In genomic region chr7:24446697-24447340, GRCm38 (mm10) we compare ENCODE assay signal across 15 mouse cellular contexts. TPM values are rescaled to one million over a fixed set of nuclear protein-coding genes. Genes with fewer than 3 reads are reported as not detected.
DNase-seq lines count a peak whose midpoint lies in the region; ATAC-seq and TF ChIP-seq lines count a peak whose summit lies in the region.
"Had no signal": no experiment of that assay in that cellular context is flagged by ENCODE, and none has a peak within 500 bp of the region (broad histone marks: within the 10 kb centered on the region; RNA-seq: fewer than 3 reads in every experiment).

No protein-coding gene starts in this region.

- no peak overlapping the region for H3K4me2 ChIP-seq in kidney, postnatal 0 days (ENCODE audit: low read length)
- H3K4me2 ChIP-seq: forebrain, embryonic 12.5 days had no signal

- no peak overlapping the region for H3K27ac ChIP-seq in kidney, postnatal 0 days
- H3K27ac ChIP-seq: forebrain, embryonic 12.5 days had no signal

- intact Hi-C loops in heart, postnatal 25 days (cut with DNase I), result no loop called here

- H3K27me3 ChIP-seq in kidney, postnatal 0 days (ENCODE audit: insufficient read depth, low read length), result no peaks in the 10 kb centered on the region

- ATAC-seq in kidney, postnatal 0 days (replicated peaks; ENCODE audit: low FRiP score, low read depth), result no peak

- H3K9me3 ChIP-seq in kidney, postnatal 0 days (replicated peaks; ENCODE audit: low read length), result no peaks in the 10 kb centered on the region
- H3K9me3 ChIP-seq: forebrain, embryonic 12.5 days had no signal

- DNase-seq in kidney, postnatal 0 days (ENCODE audit: low spot score), result no peak
- DNase-seq in kidney, postnatal 14 days, result no peak
- peak; percentile 44 for DNase-seq in right cerebral cortex, postnatal 25 days
- DNase-seq in right cerebral cortex, postnatal 10 days (ENCODE audit: low spot score in 2 of 2), result no peak
- DNase-seq in frontal cortex, postnatal 36 days (ENCODE audit: low spot score in 2 of 2), result peak; percentile 44 to 73
- DNase-seq in thymus, postnatal 14 days, result no peak
- no peak for DNase-seq in heart, postnatal 25 days (ENCODE audit: low spot score)
- no peak for DNase-seq in layer of hippocampus, postnatal 36 days
- DNase-seq: heart, postnatal 14 days; kidney, adult 11 months; retina, postnatal 1 day had no signal

- H3K9ac ChIP-seq in kidney, postnatal 0 days (ENCODE audit: low read depth, low read length), result no peak overlapping the region
- H3K9ac ChIP-seq: forebrain, embryonic 12.5 days had no signal

- no peak overlapping the region for H3K4me3 ChIP-seq in kidney, postnatal 0 days (replicated peaks; ENCODE audit: low read depth, low read length)
- H3K4me3 ChIP-seq: forebrain, embryonic 12.5 days had no signal

- H3K36me3 ChIP-seq in kidney, postnatal 0 days (ENCODE audit: insufficient read depth, low read length), result no peaks in the 10 kb centered on the region
- H3K36me3 ChIP-seq: forebrain, embryonic 12.5 days had no signal

- H3K4me1 ChIP-seq in kidney, postnatal 0 days (replicated peaks; ENCODE audit: insufficient read depth, low read length), result no peaks in the 10 kb centered on the region
- H3K4me1 ChIP-seq: forebrain, embryonic 12.5 days had no signal

- TF ChIP-seq CTCF in kidney, postnatal 0 days (IDR thresholded peaks at IDR 0.05; ENCODE audit: low read depth), result 0 out of 2 replicates have a peak, but pooled peaks have one; percentile 9

- 76% methylated on average over 7 of the region's 7 CpGs for WGBS in kidney, postnatal 0 days

RNA-seq across cellular contexts. Expression of gene Irgc1, which starts 5.3 kb away (rescaled TPM):
- polyA plus RNA-seq in kidney, postnatal 0 days (2015; fragmentation: Nextera tagmentation; extraction: Ambion mirVana), result not detected in 2 replicates
- not detected for total RNA-seq in heart, postnatal 25 days (2021)
- not detected for total RNA-seq in layer of hippocampus, postnatal 36 days (2021)
- total RNA-seq: heart, postnatal 14 days; layer of hippocampus, adult 8-10 months; liver, adult 2 months had no signal
- polyA plus RNA-seq: forebrain, embryonic 12.5 days; liver, adult 2 months had no signal

RNA-seq across cellular contexts. Expression of gene Plaur, which starts 15.5 kb away (rescaled TPM):
- 11.5 and 15.9 TPM in 2 replicates for polyA plus RNA-seq in kidney, postnatal 0 days (2015; fragmentation: Nextera tagmentation; extraction: Ambion mirVana)
- total RNA-seq in heart, postnatal 25 days (2021), result 1 to 10 TPM; 2.1 to 2.2 TPM
- total RNA-seq in layer of hippocampus, postnatal 36 days (2021), result under 1 TPM in 1 of 2 experiments, not detected in 1; 0.68 TPM

RNA-seq across cellular contexts. Expression of gene Cadm4, which starts 35.0 kb away (rescaled TPM):
- 7.1 and 8.2 TPM in 2 replicates for polyA plus RNA-seq in kidney, postnatal 0 days (2015; fragmentation: Nextera tagmentation; extraction: Ambion mirVana)
- total RNA-seq in heart, postnatal 25 days (2021), result 10 to 100 TPM; 13.1 to 13.9 TPM
- 100 to 1,000 TPM; 137 to 142 TPM for total RNA-seq in layer of hippocampus, postnatal 36 days (2021)
- total RNA-seq: megakaryocyte, adult 5-6 weeks had no signal

RNA-seq across cellular contexts. Expression of gene Smg9, which starts 47.4 kb away (rescaled TPM):
- polyA plus RNA-seq in kidney, postnatal 0 days (2015; fragmentation: Nextera tagmentation; extraction: Ambion mirVana), result 20.6 and 20.8 TPM in 2 replicates
- total RNA-seq in heart, postnatal 25 days (2021), result 1 to 10 TPM; 7.6 TPM
- 10 to 100 TPM; 33.8 to 39.0 TPM for total RNA-seq in layer of hippocampus, postnatal 36 days (2021)

RNA-seq across cellular contexts. Expression of gene Zfp428, which starts 60.0 kb away (rescaled TPM):
- polyA plus RNA-seq in kidney, postnatal 0 days (2015; fragmentation: Nextera tagmentation; extraction: Ambion mirVana), result 40.2 and 41.4 TPM in 2 replicates
- total RNA-seq in heart, postnatal 25 days (2021), result 10 to 100 TPM; 15.1 to 15.6 TPM
- total RNA-seq in layer of hippocampus, postnatal 36 days (2021), result 10 to 100 TPM; 36.2 to 42.1 TPM

Comparison
In these comparisons a context has a peak if more than half of its experiments do, and no peak if none do; other contexts are left out.
1. DNase-seq: peak in right cerebral cortex, postnatal 25 days (single experiment) and frontal cortex, postnatal 36 days (2 of 2); none in kidney, postnatal 0 days (single experiment), kidney, postnatal 14 days (single experiment), right cerebral cortex, postnatal 10 days (0 of 2), thymus, postnatal 14 days (single experiment), heart, postnatal 25 days (single experiment) and layer of hippocampus, postnatal 36 days (0 of 2).
2. RNA of gene Cadm4, which starts 35.0 kb away (total RNA-seq): 137 to 142 TPM in layer of hippocampus, postnatal 36 days; 13.1 to 13.9 TPM in heart, postnatal 25 days; every median in the first group is over 4 times any median in the second.